Mouse (Mus musculus): ENCODE measurements around the gene Bspry.

GRCm38 (mm10) chr4:62519849-62520233 lies 40.0 kb downstream of the Bspry start, which contains the start of gene Alad:
- TF ChIP-seq EP300 (IDR thresholded peaks at IDR 0.05; ENCODE audit: low read depth in 1 of 2, low read length in 2 of 2) = no peak
- no peak for TF ChIP-seq POLR2A (IDR thresholded peaks at IDR 0.05; ENCODE audit: control insufficient read depth in 1 of 2, insufficient read depth in 1 of 2, low read depth in 1 of 2, low read length in 2 of 2, poor library complexity in 1 of 2)
- TF ChIP-seq RCOR1 (IDR thresholded peaks at IDR 0.05; ENCODE audit: low read depth, low read length) = no peak
- no peak for TF ChIP-seq CTCF (IDR thresholded peaks at IDR 0.05 in 2 of 3, conservative IDR thresholded peaks at IDR 0.05 in 1 of 3; ENCODE audit: control insufficient read depth in 1 of 3, insufficient read depth in 1 of 3, low read depth in 2 of 3, low read length in 3 of 3, poor library complexity in 1 of 3, severe bottlenecking in 1 of 3)
- TF ChIP-seq UBTF (IDR thresholded peaks at IDR 0.05; ENCODE audit: borderline replicate concordance, insufficient read depth, low read depth, low read length) = no peak
- no peak for TF ChIP-seq GATA1 (IDR thresholded peaks at IDR 0.05; ENCODE audit: low read depth, low read length)
- TF ChIP-seq ZMIZ1 (IDR thresholded peaks at IDR 0.05; ENCODE audit: low read depth, low read length) = no peak
- TF ChIP-seq MYC (IDR thresholded peaks at IDR 0.05; ENCODE audit: low read depth, low read length) = no peak
- no peak for TF ChIP-seq SIN3A (IDR thresholded peaks at IDR 0.05; ENCODE audit: low read length)
- no peak for TF ChIP-seq E2F4 (IDR thresholded peaks at IDR 0.05; ENCODE audit: borderline replicate concordance, low read depth, low read length)
